Mouse (Mus musculus) C2C12 (cell line): ENCODE measurements around the gene Slc41a2.

Experiments
- CEBPB ChIP-seq: IDR thresholded peaks from one replicate; pipeline ENCODE4 v1.6.1; 2011; ENCODE audit warnings: low read depth, mild to moderate bottlenecking, control low read depth, moderate library complexity
- CTCF ChIP-seq: IDR thresholded peaks from one replicate; pipeline ENCODE4 v1.5.1; 2011; ENCODE audit not compliant: control insufficient read depth, insufficient read depth, insufficient read length
- MYOD1 ChIP-seq: IDR thresholded peaks from one replicate; pipeline ENCODE4 v1.6.1; 2011; ENCODE audit warnings: low read depth; ENCODE audit not compliant: control insufficient read depth, insufficient read length
- MYOG ChIP-seq: IDR thresholded peaks from one replicate; pipeline ENCODE4 v1.6.1; 2011; ENCODE audit not compliant: control insufficient read depth, insufficient read length; ENCODE audit errors: extremely low read depth
- USF1 ChIP-seq: IDR thresholded peaks from one replicate; pipeline ENCODE4 v1.6.1; 2011; ENCODE audit warnings: low read depth, mild to moderate bottlenecking, control low read depth, moderate library complexity

DNA sequence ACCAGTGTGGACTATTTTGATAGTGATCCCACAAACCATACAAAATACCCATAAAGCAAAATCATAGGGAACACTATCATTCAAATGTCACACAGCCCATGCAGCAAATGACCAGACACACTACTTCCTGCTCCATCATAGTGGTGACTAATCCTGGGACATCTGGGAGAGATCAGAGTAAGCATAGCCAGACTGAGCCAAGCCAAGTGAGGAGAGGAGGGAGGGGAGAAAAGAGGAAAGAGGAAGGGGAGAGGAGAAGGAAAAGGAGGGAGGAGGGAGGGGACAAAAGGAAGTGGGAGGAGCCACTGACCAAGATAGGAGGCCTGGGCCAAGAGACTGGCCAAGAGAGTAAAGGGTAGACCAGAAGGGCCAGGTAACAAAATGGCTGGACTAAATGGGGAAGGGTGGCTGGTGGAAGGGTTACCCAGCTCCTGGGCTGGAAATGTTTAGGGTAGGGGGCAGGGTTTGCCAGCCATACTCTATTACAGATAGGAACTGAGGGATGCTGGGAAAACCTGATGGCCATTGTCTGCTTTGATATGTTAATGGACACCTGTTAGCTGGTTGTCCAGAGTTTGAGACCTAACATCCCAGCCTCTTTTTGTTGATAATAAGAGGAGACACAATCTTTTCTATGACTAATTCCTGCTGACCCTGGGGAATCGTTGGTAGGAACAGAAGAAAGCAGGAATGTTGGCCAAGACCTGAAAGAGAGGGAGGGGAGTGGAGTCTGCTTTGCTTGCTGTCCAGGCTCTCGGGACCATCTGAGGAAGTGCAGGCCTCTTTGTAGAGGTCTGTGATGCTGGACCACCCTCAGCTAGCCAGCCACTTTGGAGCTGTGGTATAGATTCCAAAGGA lies 6.4 kb upstream of the Slc41a2 start:
- TF ChIP-seq USF1 (no peak), CTCF (no peak), MYOD1 (no peak), MYOG (no peak), CEBPB (no peak)
